Mouse (Mus musculus) kidney, postnatal 0 days (tissue): ENCODE data around the gene Mmp8. TPM values are rescaled to one million over a fixed set of nuclear protein-coding genes. Genes with fewer than 3 reads are reported as not detected.

ENCODE experiments used
- ATAC-seq: fragments of 200-750 bp; cut with Nextera tagmentation; replicated peaks from 2 replicates; pipeline ENCODE4 v1.8.0; 2017; ENCODE audit warnings: low read depth, moderate number of reproducible peaks, moderate TSS enrichment, moderate library complexity; ENCODE audit not compliant: low FRiP score
- DNase-seq: peaks from one replicate; pipeline ENCODE4 v3.0.0-alpha.2; 2016; ENCODE audit warnings: low spot score
- H3K27ac ChIP-seq: fragments of 300-500 bp; sonication (generic); 2 replicates; pipeline ENCODE4 v1.5.1; 2014; ENCODE audit warnings: mild to moderate bottlenecking
- H3K27me3 ChIP-seq: fragments of 300-500 bp; sonication (generic); 2 replicates; pipeline ENCODE4 v1.6.1; 2014; ENCODE audit warnings: low read length, mixed read lengths; ENCODE audit not compliant: insufficient read depth
- H3K36me3 ChIP-seq: fragments of 300-500 bp; sonication (generic); 2 replicates; pipeline ENCODE4 v1.6.1; 2014; ENCODE audit warnings: low read length, mixed read lengths; ENCODE audit not compliant: insufficient read depth
- H3K4me1 ChIP-seq: fragments of 300-500 bp; sonication (generic); replicated peaks from 2 replicates; pipeline ENCODE4 v1.6.1; 2014; ENCODE audit warnings: antibody characterized with exemption, low read length, mixed read lengths; ENCODE audit not compliant: insufficient read depth
- H3K4me2 ChIP-seq: fragments of 300-500 bp; sonication (generic); 2 replicates; pipeline ENCODE4 v1.6.1; 2014; ENCODE audit warnings: mild to moderate bottlenecking, low read length, moderate library complexity, mixed read lengths
- H3K4me3 ChIP-seq: fragments of 300-500 bp; sonication (generic); replicated peaks from 2 replicates; pipeline ENCODE4 v1.5.1; 2014; ENCODE audit warnings: low read depth, low read length
- H3K9ac ChIP-seq: fragments of 300-500 bp; sonication (generic); 2 replicates; pipeline ENCODE4 v1.6.1; 2014; ENCODE audit warnings: low read depth, low read length
- H3K9me3 ChIP-seq: fragments of 300-500 bp; sonication (generic); replicated peaks from 2 replicates; pipeline ENCODE4 v1.6.1; 2016; ENCODE audit warnings: low read length, inconsistent platforms, mixed read lengths
- CTCF ChIP-seq: IDR thresholded peaks from 2 replicates; pipeline ENCODE4 v1.5.1; 2016; ENCODE audit warnings: antibody characterized with exemption, low read depth, mild to moderate bottlenecking, moderate library complexity
- WGBS: fragments of 180-500 bp; shearing (Covaris S2); extraction: QIAGEN DNeasy Blood & Tissue Kit; methylation state at CpG from one replicate; pipeline ENCODE4 v1.1.7; 2014; 5-methylcytosine and 5-hydroxymethylcytosine counted together
- polyA plus RNA-seq: library from polyadenylated mRNA; unstranded; fragments of >200 nt; fragmentation: Nextera tagmentation; extraction: Ambion mirVana; gene quantifications from 2 replicates; pipeline ENCODE4 v1.2.1, GENCODE M21; 2015

The Mmp8 gene
- polyA plus RNA-seq, 1 experiment from 2014 or later = 0.86 TPM

GRCm38 (mm10) chr9:7577371-7577770 lies 19.1 kb downstream of the Mmp8 start:
- Histone ChIP-seq H3K9me3 (no peaks in the 10 kb centered on the region), H3K27ac (no peak overlapping the region), H3K36me3 (no peaks in the 10 kb centered on the region), H3K4me1 (no peaks in the 10 kb centered on the region), H3K9ac (no peak overlapping the region), H3K27me3 (no peaks in the 10 kb centered on the region), H3K4me2 (no peak overlapping the region), H3K4me3 (no peak overlapping the region)
- whole genome bisulfite sequencing = 85% methylated on average over 2 of the region's 2 CpGs
- no peak for ATAC-seq
- TF ChIP-seq CTCF = no peak
- DNase-seq = no peak

GRCm38 (mm10) chr9:7590063-7590462 lies 31.8 kb downstream of the Mmp8 start:
- ATAC-seq (no peak), DNase-seq (no peak)
- Histone ChIP-seq H3K9me3 (no peaks in the 10 kb centered on the region), H3K27ac (no peak overlapping the region), H3K36me3 (no peaks in the 10 kb centered on the region), H3K4me1 (no peaks in the 10 kb centered on the region), H3K4me3 (no peak overlapping the region), H3K27me3 (no peaks in the 10 kb centered on the region), H3K9ac (no peak overlapping the region), H3K4me2 (no peak overlapping the region)
- TF ChIP-seq CTCF = no peak
- 79% methylated on average over 8 of the region's 8 CpGs for WGBS

GRCm38 (mm10) chr9:7593272-7593812 lies 35.1 kb downstream of the Mmp8 start:
- no peaks in the 10 kb centered on the region for H3K9me3 ChIP-seq
- DNase-seq = no peak
- H3K9ac ChIP-seq = no peak overlapping the region
- 87% methylated on average over 3 of the region's 3 CpGs for WGBS
- H3K36me3 ChIP-seq = no peaks in the 10 kb centered on the region
- H3K4me2 ChIP-seq = no peak overlapping the region
- no peak for ATAC-seq
- H3K4me3 ChIP-seq = no peak overlapping the region
- no peaks in the 10 kb centered on the region for H3K27me3 ChIP-seq
- H3K4me1 ChIP-seq = no peaks in the 10 kb centered on the region
- TF ChIP-seq CTCF = no peak
- H3K27ac ChIP-seq = no peak overlapping the region

- peak overlapping the region; percentile 41 for H3K4me3 ChIP-seq
- H3K27me3 ChIP-seq = no peaks in the 10 kb centered on the region
- H3K36me3 ChIP-seq = no peaks in the 10 kb centered on the region
- H3K4me2 ChIP-seq = peak overlapping the region; percentile 59
- 5% methylated on average over 6 of the region's 6 CpGs for WGBS
- TF ChIP-seq CTCF = peak; percentile 95
- no peaks in the 10 kb centered on the region for H3K9me3 ChIP-seq
- peak overlapping the region; percentile 46; the same call in 1 of the 2 replicates for H3K9ac ChIP-seq
- H3K27ac ChIP-seq = no peak overlapping the region; the same call in 1 of the 2 replicates
- ATAC-seq = peak; percentile 99
- DNase-seq = peak; percentile 96
- no peaks in the 10 kb centered on the region for H3K4me1 ChIP-seq
These were observed 36.7 kb downstream of the Mmp8 start for GRCm38 (mm10) chr9:7594816-7595540.

GRCm38 (mm10) chr9:7602982-7603742 lies 44.9 kb downstream of the Mmp8 start:
- H3K27me3 ChIP-seq = no peaks in the 10 kb centered on the region
- H3K27ac ChIP-seq = no peak overlapping the region
- H3K36me3 ChIP-seq = no peaks in the 10 kb centered on the region
- no peaks in the 10 kb centered on the region for H3K9me3 ChIP-seq
- under 1% methylated on average over 3 of the region's 3 CpGs for WGBS
- H3K4me2 ChIP-seq = no peak overlapping the region
- TF ChIP-seq CTCF = peak; percentile 95
- no peak overlapping the region for H3K4me3 ChIP-seq
- ATAC-seq (peak; percentile 72), DNase-seq (peak; percentile 81)
- H3K9ac ChIP-seq = no peak overlapping the region
- H3K4me1 ChIP-seq = no peaks in the 10 kb centered on the region

- DNase-seq = no peak
These were observed 45.7 kb downstream of the Mmp8 start for GRCm38 (mm10) chr9:7604005-7604404.

More at GRCm38 (mm10) chr9:7604005-7604404, 45.7 kb downstream of the Mmp8 start:
- no peaks in the 10 kb centered on the region for H3K36me3 ChIP-seq
- no peaks in the 10 kb centered on the region for H3K27me3 ChIP-seq
- no peaks in the 10 kb centered on the region for H3K4me1 ChIP-seq
- H3K27ac ChIP-seq = no peak overlapping the region
- WGBS = 58% methylated on average over 6 of the region's 6 CpGs
- no peak overlapping the region for H3K4me2 ChIP-seq
- H3K9ac ChIP-seq = no peak overlapping the region
- no peak for TF ChIP-seq CTCF
- no peak overlapping the region for H3K4me3 ChIP-seq
- no peaks in the 10 kb centered on the region for H3K9me3 ChIP-seq
- ATAC-seq = no peak
